Mouse (Mus musculus) liver, postnatal 0 days (tissue): Measurements from ENCODE around the gene Mcat.

Source experiments
- CTCF ChIP-seq: sonication (generic); IDR thresholded peaks from 2 replicates; pipeline ENCODE4 v1.5.1; 2016; ENCODE audit warnings: antibody characterized with exemption, low read depth
- EP300 ChIP-seq: IDR thresholded peaks from 2 replicates; pipeline ENCODE4 v1.6.1; 2016; ENCODE audit warnings: antibody characterized with exemption, low read depth, mild to moderate bottlenecking

GRCm38 (mm10) chr15:83524333-83524729 is 39.3 kb downstream of the Mcat start:
- no peak for TF ChIP-seq CTCF
- no peak for TF ChIP-seq EP300
